Mouse (Mus musculus) E14TG2a.4 (cell line): ENCODE measurements around the gene Cc2d2b.

Experiments used
- H3K27me3 ChIP-seq: 2 replicates; pipeline ENCODE4 v1.6.1; 2014; ENCODE audit warnings: low read length, control low read depth; ENCODE audit not compliant: insufficient read depth
- H3K36me3 ChIP-seq: 2 replicates; pipeline ENCODE4 v1.6.1; 2014; ENCODE audit warnings: low read length, control low read depth; ENCODE audit not compliant: insufficient read depth
- H3K4me1 ChIP-seq: replicated peaks from 2 replicates; pipeline ENCODE4 v1.6.1; 2014; ENCODE audit warnings: low read depth, low read length, control low read depth
- H3K4me3 ChIP-seq: replicated peaks from 2 replicates; pipeline ENCODE4 v1.5.1; 2014; ENCODE audit warnings: mild to moderate bottlenecking, low read length
- H3K9me3 ChIP-seq: 2 replicates; pipeline ENCODE4 v1.6.1; 2014; ENCODE audit warnings: low read length, control low read depth
- CTCF ChIP-seq: conservative IDR thresholded peaks from 2 replicates; pipeline ENCODE4 v1.5.1; 2014; ENCODE audit warnings: low read length
- NANOG ChIP-seq: IDR thresholded peaks from 2 replicates; pipeline ENCODE4 v1.6.1; 2014; ENCODE audit warnings: borderline replicate concordance, low read length, mixed read lengths
- POU5F1 ChIP-seq: IDR thresholded peaks from 2 replicates; pipeline ENCODE4 v1.6.1; 2014; ENCODE audit warnings: low read length, borderline replicate concordance

Cc2d2b gene

GRCm38 (mm10) chr19:40736680-40737512 is 11.7 kb upstream of the Cc2d2b start:
- Histone ChIP-seq H3K4me3 (no peak overlapping the region), H3K4me1 (peaks cover 13% of the 10 kb centered on the region), H3K36me3 (no peaks in the 10 kb centered on the region), H3K9me3 (no peaks in the 10 kb centered on the region), H3K27me3 (no peaks in the 10 kb centered on the region)
- TF ChIP-seq POU5F1: no peak
- no peak for TF ChIP-seq NANOG
- TF ChIP-seq CTCF: peak; percentile 62

DNA sequence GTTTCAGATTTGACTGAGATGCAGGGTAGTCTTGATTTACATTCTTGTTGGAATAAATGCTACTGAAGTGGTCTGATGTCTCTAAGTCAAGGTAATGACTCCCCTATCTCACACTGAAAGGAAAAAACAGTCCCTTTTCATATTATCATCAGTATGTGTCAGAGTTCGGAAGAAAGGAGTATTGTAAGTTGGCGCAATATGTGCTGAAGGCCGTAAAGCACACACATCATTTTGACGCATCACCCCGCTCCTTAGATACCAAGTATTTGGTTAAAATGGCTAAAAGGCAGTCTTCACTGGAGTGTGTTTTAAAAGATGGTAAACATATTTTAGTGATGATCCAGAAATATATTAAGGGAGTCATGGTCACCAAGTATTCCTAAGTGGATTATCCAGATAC is 10.9 kb upstream of the Cc2d2b start:
- Histone ChIP-seq H3K27me3 (no peaks in the 10 kb centered on the region), H3K36me3 (no peaks in the 10 kb centered on the region), H3K9me3 (no peaks in the 10 kb centered on the region), H3K4me3 (no peak overlapping the region), H3K4me1 (peaks cover 13% of the 10 kb centered on the region)
- no peak for TF ChIP-seq NANOG
- TF ChIP-seq CTCF: no peak
- no peak for TF ChIP-seq POU5F1

DNA sequence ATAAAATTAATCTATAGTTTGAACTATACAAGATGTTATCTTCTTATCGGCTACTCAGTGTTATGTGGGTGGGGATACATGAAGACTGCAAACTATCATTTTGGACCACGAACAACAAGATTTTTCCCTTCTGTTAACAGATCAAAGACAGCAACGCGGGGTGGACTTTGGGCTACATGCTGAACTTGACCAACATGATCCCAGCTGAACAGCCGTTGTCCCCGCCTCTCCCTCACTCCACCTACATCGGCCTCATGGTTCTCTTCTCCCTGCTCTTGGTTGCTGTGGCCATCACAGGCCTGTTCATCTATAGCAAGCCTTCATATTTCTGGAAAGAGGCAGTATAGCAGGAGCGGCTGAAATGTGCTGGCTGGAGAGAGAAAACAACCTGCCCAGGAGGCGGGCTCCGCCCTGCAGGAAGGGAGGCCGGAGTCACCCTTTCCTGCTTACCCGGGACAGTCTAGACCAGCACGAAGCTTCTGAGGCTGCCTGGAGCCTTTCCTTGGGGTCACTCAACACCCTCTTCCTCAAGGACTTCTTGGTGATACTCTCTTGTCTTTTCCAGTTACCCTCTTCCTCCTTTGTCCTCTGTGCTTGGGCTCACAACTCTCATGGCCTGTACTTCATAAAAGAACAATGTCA is 9.7 kb upstream of the Cc2d2b start:
- Histone ChIP-seq H3K4me3 (peak overlapping the region; percentile 23; the same call in 1 of the 2 replicates), H3K4me1 (peaks cover 13% of the 10 kb centered on the region), H3K27me3 (no peaks in the 10 kb centered on the region), H3K36me3 (no peaks in the 10 kb centered on the region), H3K9me3 (no peaks in the 10 kb centered on the region)
- TF ChIP-seq CTCF (no peak), POU5F1 (no peak), NANOG (no peak)

DNA sequence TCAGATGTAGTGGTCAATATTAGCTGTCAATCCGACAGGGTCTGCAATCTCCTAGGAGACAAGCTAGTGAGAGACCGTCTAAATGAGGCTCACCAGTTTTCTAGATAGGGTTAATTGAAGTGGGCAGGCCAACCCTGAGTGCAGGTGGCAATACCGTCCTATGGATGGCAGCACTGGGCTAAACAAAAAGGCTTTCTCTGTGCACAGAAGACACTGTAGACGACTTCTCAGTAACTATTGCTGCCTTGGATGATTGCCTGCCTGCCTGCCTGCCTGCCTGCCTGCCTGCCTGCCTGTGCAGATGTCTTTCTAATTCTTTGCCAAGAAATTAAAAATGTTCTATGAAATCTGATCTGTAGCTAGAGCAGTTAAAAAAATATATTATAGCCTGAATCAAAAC is 1.9 kb upstream of the Cc2d2b start:
- H3K4me1 ChIP-seq: peaks cover 15% of the 10 kb centered on the region
- H3K9me3 ChIP-seq: no peaks in the 10 kb centered on the region
- TF ChIP-seq CTCF (peak; percentile 30), POU5F1 (no peak)
- no peak overlapping the region for H3K4me3 ChIP-seq
- H3K36me3 ChIP-seq: no peaks in the 10 kb centered on the region
- peaks cover 24% of the 10 kb centered on the region for H3K27me3 ChIP-seq

- Histone ChIP-seq H3K4me3 (no peak overlapping the region), H3K4me1 (no peaks in the 10 kb centered on the region; the same call in 1 of the 2 replicates), H3K36me3 (no peaks in the 10 kb centered on the region), H3K9me3 (no peaks in the 10 kb centered on the region), H3K27me3 (peaks cover 25% of the 10 kb centered on the region)
- no peak for TF ChIP-seq NANOG
- TF ChIP-seq POU5F1: no peak
- TF ChIP-seq CTCF: peak; percentile 83
Measured at GRCm38 (mm10) chr19:40754311-40754710, 5.8 kb downstream of the Cc2d2b start.

- TF ChIP-seq POU5F1: no peak
- no peak for TF ChIP-seq NANOG
- no peak for TF ChIP-seq CTCF
- peaks cover 35% of the 10 kb centered on the region for H3K27me3 ChIP-seq
- H3K9me3 ChIP-seq: no peaks in the 10 kb centered on the region
- H3K36me3 ChIP-seq: no peaks in the 10 kb centered on the region
- peaks cover 13% of the 10 kb centered on the region; the same call in 1 of the 2 replicates for H3K4me1 ChIP-seq
- no peak overlapping the region for H3K4me3 ChIP-seq
Measured at GRCm38 (mm10) chr19:40760071-40760470, 11.5 kb downstream of the Cc2d2b start.

DNA sequence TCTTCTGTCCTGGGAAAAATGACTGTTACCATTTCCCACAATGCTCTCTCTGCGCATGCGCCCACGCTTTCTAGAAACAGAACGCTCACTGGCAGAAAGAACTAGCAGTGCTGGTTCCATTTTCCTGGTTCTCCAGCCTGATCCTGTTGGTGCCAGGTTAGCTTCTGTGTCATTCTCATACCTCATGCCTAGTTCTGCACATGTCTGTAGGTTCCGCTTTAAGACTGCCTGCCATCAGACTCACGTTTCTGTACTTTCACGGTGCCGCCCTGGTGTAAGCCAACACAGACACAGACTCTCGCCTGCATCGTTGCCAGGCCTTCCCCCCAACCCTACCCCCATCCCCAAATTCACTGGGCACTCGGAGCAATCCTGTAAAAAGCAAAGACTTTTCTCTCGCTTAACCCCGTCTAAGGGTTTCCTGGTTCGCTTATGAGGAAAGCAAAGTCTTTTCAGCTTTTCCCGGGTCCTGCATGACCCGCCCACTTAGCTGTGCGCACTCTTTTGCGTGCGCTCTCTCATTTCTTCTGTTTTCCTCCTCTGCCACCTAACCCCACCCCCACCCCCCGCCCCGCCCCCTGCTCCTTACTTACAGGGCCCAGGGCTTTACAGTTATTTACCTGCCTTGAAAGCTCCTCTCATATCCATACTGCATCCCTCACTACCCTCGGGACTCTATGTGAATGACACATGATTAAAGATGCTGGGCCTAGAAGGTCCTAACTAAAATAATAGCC is 13.6 kb downstream of the Cc2d2b start:
- Histone ChIP-seq H3K9me3 (no peaks in the 10 kb centered on the region), H3K4me3 (peak overlapping the region; percentile 57), H3K36me3 (no peaks in the 10 kb centered on the region), H3K27me3 (peaks cover 37% of the 10 kb centered on the region), H3K4me1 (peaks cover 13% of the 10 kb centered on the region; the same call in 1 of the 2 replicates)
- no peak for TF ChIP-seq CTCF
- TF ChIP-seq POU5F1: no peak
- no peak for TF ChIP-seq NANOG

DNA sequence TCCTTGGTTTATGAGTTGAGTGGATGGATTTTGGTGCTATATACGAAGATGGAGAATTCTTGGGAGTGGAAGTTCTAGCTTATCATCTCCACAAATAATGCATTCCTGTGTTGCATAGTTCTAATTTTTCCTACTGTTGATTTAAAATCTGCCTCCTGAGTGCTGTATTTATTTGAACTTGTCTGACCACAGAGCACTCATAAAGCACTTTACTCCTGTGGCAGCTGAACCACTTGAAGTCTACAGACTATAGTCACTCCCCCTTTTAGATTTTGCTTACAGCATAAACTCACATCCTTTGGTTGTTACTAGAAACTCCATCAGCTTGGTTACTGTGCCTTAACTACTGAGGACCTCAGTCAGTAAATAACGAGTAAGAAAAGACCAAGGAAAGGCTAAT is 18.6 kb downstream of the Cc2d2b start:
- no peak for TF ChIP-seq NANOG
- no peak for TF ChIP-seq CTCF
- TF ChIP-seq POU5F1: no peak
- H3K4me3 ChIP-seq: no peak overlapping the region
- H3K9me3 ChIP-seq: no peaks in the 10 kb centered on the region
- 0 out of 2 replicates have a peak, but pooled peaks cover 1% of the 10 kb centered on the region for H3K4me1 ChIP-seq
- no peaks in the 10 kb centered on the region for H3K36me3 ChIP-seq
- peaks cover 19% of the 10 kb centered on the region for H3K27me3 ChIP-seq
